Mouse (Mus musculus): ENCODE data around the gene Limd2. TPM values are rescaled to one million over a fixed set of nuclear protein-coding genes. Genes with fewer than 3 reads are reported as not detected.
"Not testable (repeated sequence)": the region's sequence is repeated elsewhere in the genome, so short reads cannot be mapped to it uniquely, and the experiment has no call there.

The Limd2 gene
- polyA plus RNA-seq (2016; fragmentation: Nextera tagmentation; extraction: Ambion mirVana): 172 and 261 TPM in 2 replicates

GRCm38 (mm10) chr11:106160841-106161721, at the start of gene Limd2, which contains the start of gene Gm10840:
Limd2 (minus strand) TSS chr11:106160860.
Gm10840 (plus strand) TSS chr11:106160850.
- DNase-seq (ENCODE audit: low spot score): no peak
- peaks cover 57% of the 10 kb centered on the region for H3K36me3 ChIP-seq
- H3K27me3 ChIP-seq (ENCODE audit: insufficient read depth, poor library complexity, severe bottlenecking): no peaks in the 10 kb centered on the region
- H3K27ac ChIP-seq: peak within 1 kb of the TSS; percentile 97
- H3K4me3 ChIP-seq: peak within 1 kb of the TSS; percentile 90
- WGBS: 33% methylated on average over 22 of the region's 22 CpGs
- no peaks in the 10 kb centered on the region for H3K9me3 ChIP-seq
- peaks cover 45% of the 10 kb centered on the region for H3K4me1 ChIP-seq

GRCm38 (mm10) chr11:106202123-106202465, 41.4 kb upstream of the Limd2 start, which contains the start of gene Strada:
Strada (minus strand) TSS chr11:106202168.
- H3K4me3 ChIP-seq: no peak within 1 kb of the TSS
- DNase-seq (ENCODE audit: low spot score): no peak
- no peak within 1 kb of the TSS for H3K27ac ChIP-seq
- H3K9me3 ChIP-seq: no peaks in the 10 kb centered on the region
- no peaks in the 10 kb centered on the region for H3K27me3 ChIP-seq (ENCODE audit: insufficient read depth, poor library complexity, severe bottlenecking)
- WGBS: 76% methylated on average over 5 of the region's 5 CpGs
- H3K36me3 ChIP-seq: peaks cover 80% of the 10 kb centered on the region
- H3K4me1 ChIP-seq: no peaks in the 10 kb centered on the region

GRCm38 (mm10) chr11:106201337-106202122, 40.9 kb upstream of the Limd2 start:
- WGBS: 91% methylated on average over 19 of the region's 19 CpGs
- Histone ChIP-seq H3K27ac (no peak overlapping the region), H3K4me1 (no peaks in the 10 kb centered on the region), H3K27me3 (ENCODE audit: insufficient read depth, poor library complexity, severe bottlenecking) (no peaks in the 10 kb centered on the region), H3K36me3 (peaks cover 80% of the 10 kb centered on the region), H3K4me3 (no peak overlapping the region), H3K9me3 (no peaks in the 10 kb centered on the region)
- DNase-seq (ENCODE audit: low spot score): no peak

- H3K9me3 ChIP-seq: no peaks in the 10 kb centered on the region
- H3K4me1 ChIP-seq: no peaks in the 10 kb centered on the region
- peaks cover 80% of the 10 kb centered on the region for H3K36me3 ChIP-seq
- no peak for DNase-seq (ENCODE audit: low spot score)
- WGBS: 72% methylated on average over 6 of the region's 6 CpGs
- H3K27me3 ChIP-seq (ENCODE audit: insufficient read depth, poor library complexity, severe bottlenecking): no peaks in the 10 kb centered on the region
- H3K4me3 ChIP-seq: no peak overlapping the region
- no peak overlapping the region for H3K27ac ChIP-seq
Observed at GRCm38 (mm10) chr11:106200756-106201155, 40.1 kb upstream of the Limd2 start.

- 93% methylated on average over 7 of the region's 7 CpGs for WGBS
- not testable (repeated sequence) for DNase-seq (ENCODE audit: low spot score); H3K9me3 ChIP-seq; H3K27ac ChIP-seq; H3K4me3 ChIP-seq; H3K4me1 ChIP-seq; H3K27me3 ChIP-seq (ENCODE audit: insufficient read depth, poor library complexity, severe bottlenecking)
- H3K36me3 ChIP-seq: peaks cover 73% of the 10 kb centered on the region
Observed at GRCm38 (mm10) chr11:106199997-106200396, 39.3 kb upstream of the Limd2 start.

- Histone ChIP-seq H3K4me1 (0 out of 2 replicates have a peak, but pooled peaks cover 4% of the 10 kb centered on the region), H3K36me3 (peaks cover 56% of the 10 kb centered on the region), H3K27me3 (ENCODE audit: insufficient read depth, poor library complexity, severe bottlenecking) (no peaks in the 10 kb centered on the region), H3K9me3 (no peaks in the 10 kb centered on the region), H3K4me3 (no peak overlapping the region), H3K27ac (no peak overlapping the region)
- DNase-seq (ENCODE audit: low spot score): no peak
- 82% methylated on average over 4 of the region's 4 CpGs for WGBS
Observed at GRCm38 (mm10) chr11:106198277-106198676, 37.6 kb upstream of the Limd2 start.

- Histone ChIP-seq H3K9me3 (no peaks in the 10 kb centered on the region), H3K4me1 (peaks cover 10% of the 10 kb centered on the region), H3K27me3 (ENCODE audit: insufficient read depth, poor library complexity, severe bottlenecking) (no peaks in the 10 kb centered on the region), H3K4me3 (no peak overlapping the region), H3K36me3 (peaks cover 29% of the 10 kb centered on the region), H3K27ac (no peak overlapping the region)
- no peak for DNase-seq (ENCODE audit: low spot score)
Observed at GRCm38 (mm10) chr11:106195341-106195740, 34.7 kb upstream of the Limd2 start.

- H3K27me3 ChIP-seq (ENCODE audit: insufficient read depth, poor library complexity, severe bottlenecking): no peaks in the 10 kb centered on the region
- H3K36me3 ChIP-seq: peaks cover 25% of the 10 kb centered on the region
- DNase-seq (ENCODE audit: low spot score): peak; percentile 60
- H3K27ac ChIP-seq: no peak overlapping the region
- H3K4me3 ChIP-seq: no peak overlapping the region
- H3K9me3 ChIP-seq: no peaks in the 10 kb centered on the region
- H3K4me1 ChIP-seq: peaks cover 10% of the 10 kb centered on the region
- WGBS: 89% methylated on average over 7 of the region's 7 CpGs
Observed at GRCm38 (mm10) chr11:106194891-106195290, 34.2 kb upstream of the Limd2 start.

- peak overlapping the region; percentile 88 for H3K27ac ChIP-seq
- H3K4me1 ChIP-seq: peaks cover 10% of the 10 kb centered on the region
- no peaks in the 10 kb centered on the region for H3K27me3 ChIP-seq (ENCODE audit: insufficient read depth, poor library complexity, severe bottlenecking)
- peak overlapping the region; percentile 82 for H3K4me3 ChIP-seq
- H3K9me3 ChIP-seq: no peaks in the 10 kb centered on the region
- 39% methylated on average over 3 of the region's 3 CpGs for WGBS
- H3K36me3 ChIP-seq: peaks cover 25% of the 10 kb centered on the region
- no peak for DNase-seq (ENCODE audit: low spot score)
Observed at GRCm38 (mm10) chr11:106194155-106194541, 33.5 kb upstream of the Limd2 start.

GRCm38 (mm10) chr11:106193371-106194154, 32.9 kb upstream of the Limd2 start:
- DNase-seq (ENCODE audit: low spot score): peak; percentile 99
- peaks cover 10% of the 10 kb centered on the region for H3K4me1 ChIP-seq
- peaks cover 22% of the 10 kb centered on the region for H3K36me3 ChIP-seq
- peak overlapping the region; percentile 82 for H3K4me3 ChIP-seq
- peak overlapping the region; percentile 88 for H3K27ac ChIP-seq
- H3K9me3 ChIP-seq: no peaks in the 10 kb centered on the region
- under 1% methylated on average over 41 of the region's 44 CpGs for WGBS
- H3K27me3 ChIP-seq (ENCODE audit: insufficient read depth, poor library complexity, severe bottlenecking): no peaks in the 10 kb centered on the region

GRCm38 (mm10) chr11:106192657-106193370, 32.2 kb upstream of the Limd2 start:
- WGBS: 11% methylated on average over 19 of the region's 19 CpGs
- Histone ChIP-seq H3K27ac (peak overlapping the region; percentile 88), H3K27me3 (ENCODE audit: insufficient read depth, poor library complexity, severe bottlenecking) (no peaks in the 10 kb centered on the region), H3K36me3 (peaks cover 15% of the 10 kb centered on the region), H3K4me1 (peaks cover 10% of the 10 kb centered on the region), H3K9me3 (no peaks in the 10 kb centered on the region), H3K4me3 (peak overlapping the region; percentile 82)
- DNase-seq (ENCODE audit: low spot score): no peak

GRCm38 (mm10) chr11:106192241-106192640, 31.6 kb upstream of the Limd2 start:
- peaks cover 9% of the 10 kb centered on the region for H3K36me3 ChIP-seq
- H3K4me1 ChIP-seq: peaks cover 10% of the 10 kb centered on the region
- no peak for DNase-seq (ENCODE audit: low spot score)
- WGBS: 60% methylated on average over 5 of the region's 5 CpGs
- H3K9me3 ChIP-seq: no peaks in the 10 kb centered on the region
- H3K27me3 ChIP-seq (ENCODE audit: insufficient read depth, poor library complexity, severe bottlenecking): no peaks in the 10 kb centered on the region
- H3K4me3 ChIP-seq: peak overlapping the region; percentile 82
- no peak overlapping the region for H3K27ac ChIP-seq

Data from heart, embryonic 10.5 days (tissue).